ENCODE assay signal across 10 mouse cellular contexts in the genomic region with DNA sequence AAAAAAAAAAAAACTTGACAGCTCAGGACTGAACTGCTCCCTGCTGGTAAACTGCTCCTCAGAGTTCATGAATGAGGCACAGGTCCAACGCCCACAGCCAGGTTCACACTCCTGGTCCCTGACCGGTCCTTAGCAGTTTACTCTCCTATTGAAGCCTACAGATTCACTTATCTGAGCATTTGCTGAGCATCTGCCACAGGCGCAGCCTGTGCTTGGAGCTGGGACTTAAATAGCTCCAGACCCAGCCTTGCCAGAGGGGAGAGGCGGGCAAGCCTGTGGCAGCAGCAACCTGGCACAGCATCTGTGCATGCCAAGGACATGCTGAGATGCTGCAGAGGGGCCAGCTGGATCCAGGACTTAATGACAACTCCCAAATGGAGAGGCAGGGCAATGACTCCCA. TPM values are rescaled to one million over a fixed set of nuclear protein-coding genes. Genes with fewer than 3 reads are reported as not detected.
DNase-seq lines count a peak whose midpoint lies in the region; ATAC-seq and TF ChIP-seq lines count a peak whose summit lies in the region.
"Had no signal": no experiment of that assay in that cellular context is flagged by ENCODE, and none has a peak within 500 bp of the region (broad histone marks: within the 10 kb centered on the region; RNA-seq: fewer than 3 reads in every experiment).

No protein-coding gene starts in this region.

- H3K9ac ChIP-seq in hindbrain, postnatal 0 days (replicated peaks; ENCODE audit: low read length) = no peak overlapping the region
- no peak overlapping the region for H3K9ac ChIP-seq in kidney, embryonic 16.5 days (replicated peaks; ENCODE audit: low read length)

- no peaks in the 10 kb centered on the region for H3K9me3 ChIP-seq in hindbrain, postnatal 0 days (ENCODE audit: low read length)
- no peaks in the 10 kb centered on the region for H3K9me3 ChIP-seq in kidney, embryonic 16.5 days (ENCODE audit: low read length)

- H3K36me3 ChIP-seq in hindbrain, postnatal 0 days (ENCODE audit: insufficient read depth, low read length) = no peaks in the 10 kb centered on the region
- H3K36me3 ChIP-seq in kidney, embryonic 16.5 days (ENCODE audit: insufficient read depth, low read length) = no peaks in the 10 kb centered on the region

- no peak overlapping the region for H3K4me3 ChIP-seq in cerebellum, adult 2 months (replicated peaks; ENCODE audit: insufficient read depth, low read depth, low read length)
- H3K4me3 ChIP-seq in hindbrain, postnatal 0 days (ENCODE audit: low read length) = no peak overlapping the region
- H3K4me3 ChIP-seq in kidney, embryonic 16.5 days (ENCODE audit: low read length) = no peak overlapping the region

- TF ChIP-seq POLR2A in cerebellum, adult 2 months (IDR thresholded peaks at IDR 0.05; ENCODE audit: borderline replicate concordance, insufficient read depth, low read length) = no peak

- H3K27me3 ChIP-seq in cerebellum, adult 2 months (ENCODE audit: control insufficient read depth, insufficient read depth, low read length) = no peaks in the 10 kb centered on the region
- H3K27me3 ChIP-seq in hindbrain, postnatal 0 days (ENCODE audit: insufficient read depth, low read length) = no peaks in the 10 kb centered on the region
- H3K27me3 ChIP-seq in kidney, embryonic 16.5 days (ENCODE audit: insufficient read depth, low read length) = no peaks in the 10 kb centered on the region

- WGBS in cerebellum, adult 2 months = 14% methylated on average over 4 of the region's 4 CpGs
- 48% methylated on average over 4 of the region's 4 CpGs for WGBS in hindbrain, postnatal 0 days
- WGBS in kidney, embryonic 16.5 days = 89% methylated on average over 4 of the region's 4 CpGs

- no peak overlapping the region for H3K4me2 ChIP-seq in hindbrain, postnatal 0 days (ENCODE audit: low read depth, low read length)
- H3K4me2 ChIP-seq in kidney, embryonic 16.5 days (replicated peaks; ENCODE audit: low read depth, low read length) = no peak overlapping the region
- H3K4me2 ChIP-seq: liver, embryonic 11.5 days had no signal

- H3K4me1 ChIP-seq in cerebellum, adult 2 months (ENCODE audit: control insufficient read depth, insufficient read depth, low read length) = peaks cover 48% of the 10 kb centered on the region
- peaks cover 54% of the 10 kb centered on the region for H3K4me1 ChIP-seq in hindbrain, postnatal 0 days (ENCODE audit: insufficient read depth, low read length)
- H3K4me1 ChIP-seq in kidney, embryonic 16.5 days (ENCODE audit: insufficient read depth, low read length) = peaks cover 63% of the 10 kb centered on the region

- peak overlapping the region; percentile 80 for H3K27ac ChIP-seq in cerebellum, adult 2 months (ENCODE audit: insufficient read depth, low read length)
- H3K27ac ChIP-seq in hindbrain, postnatal 0 days = peak overlapping the region; percentile 60; the same call in 1 of the 2 replicates
- no peak overlapping the region for H3K27ac ChIP-seq in kidney, embryonic 16.5 days (ENCODE audit: low read length)

- peak; percentile 75 for ATAC-seq in hindbrain, postnatal 0 days
- ATAC-seq in kidney, embryonic 16.5 days (ENCODE audit: low FRiP score, low TSS enrichment) = no peak

- TF ChIP-seq CTCF in cerebellum, adult 2 months (IDR thresholded peaks at IDR 0.05; ENCODE audit: borderline replicate concordance, insufficient read depth, low read depth, low read length) = no peak
- no peak for TF ChIP-seq CTCF in hindbrain, postnatal 0 days (IDR thresholded peaks at IDR 0.05; ENCODE audit: low read depth)

- peak; percentile 63 to 82 for DNase-seq in layer of hippocampus, adult 18-20 months (ENCODE audit: low spot score in 2 of 2)
- no peak for DNase-seq in layer of hippocampus, postnatal 25 days (ENCODE audit: extremely low spot score in 1 of 2, low spot score in 1 of 2)
- peak; percentile 80 to 85 for DNase-seq in cerebellum, adult 2 months
- peak; percentile 84 for DNase-seq in hindbrain, postnatal 0 days (ENCODE audit: low spot score)
- peak; percentile 65 to 87 for DNase-seq in right cerebral cortex, postnatal 10 days (ENCODE audit: low spot score in 2 of 2)
- no peak for DNase-seq in adrenal gland, postnatal 14 days
- no peak for DNase-seq in urinary bladder, postnatal 14 days (ENCODE audit: low spot score)
- DNase-seq: adrenal gland, adult 2 months had no signal

RNA-seq across cellular contexts. Expression of gene Cyth1, which starts 38.3 kb away (rescaled TPM):
- total RNA-seq in layer of hippocampus, adult 18-20 months (2021) = 10 to 100 TPM; 88.0 to 91.7 TPM
- 10 to 100 TPM; 96.3 to 99.2 TPM for total RNA-seq in layer of hippocampus, postnatal 25 days (2021)
- polyA plus RNA-seq in cerebellum, adult 2 months (2012; rRNA removed) = 89.8 and 93.9 TPM in 2 replicates
- total RNA-seq in hindbrain, postnatal 0 days (2014; rRNA removed) = 42.9 and 48.3 TPM in 2 replicates
- 15.7 and 19.5 TPM in 2 replicates for polyA plus RNA-seq in hindbrain, postnatal 0 days (2015; fragmentation: Nextera tagmentation; extraction: Ambion mirVana)
- 17.9 and 18.2 TPM in 2 replicates for polyA plus RNA-seq in kidney, embryonic 16.5 days (2015; fragmentation: Nextera tagmentation; extraction: Ambion mirVana)
- 48.7 and 60.8 TPM in 2 replicates for total RNA-seq in adrenal gland, postnatal 14 days (2021)

Comparison
In these comparisons a context has a peak if more than half of its experiments do, and no peak if none do; other contexts are left out.
1. DNase-seq: peak in layer of hippocampus, adult 18-20 months (2 of 2), cerebellum, adult 2 months (2 of 2), hindbrain, postnatal 0 days (single experiment) and right cerebral cortex, postnatal 10 days (2 of 2); none in layer of hippocampus, postnatal 25 days (0 of 2), adrenal gland, postnatal 14 days (single experiment) and urinary bladder, postnatal 14 days (single experiment).